Mouse (Mus musculus) forebrain, embryonic 13.5 days (tissue): ENCODE measurements around the gene Slc1a2. TPM values are rescaled to one million over a fixed set of nuclear protein-coding genes. Genes with fewer than 3 reads are reported as not detected.

ENCODE experiments used
- polyA plus RNA-seq: library from polyadenylated mRNA; unstranded; fragments of >200 nt; fragmentation: Nextera tagmentation; extraction: Ambion mirVana; gene quantifications from 2 replicates; pipeline ENCODE4 v1.2.1, GENCODE M21; 2015

Gene Slc1a2
- polyA plus RNA-seq, 1 experiment from 2014 or later = 10.8 TPM

Other genes with a start within 250 kb of the Slc1a2 start
- gene Fjx1, start 206.2 kb upstream of the Slc1a2 start, polyA plus RNA-seq = 24.2 and 25.5 TPM in 2 replicates
- gene Pamr1, start 108.6 kb upstream of the Slc1a2 start, polyA plus RNA-seq = 0.79 and 0.86 TPM in 2 replicates
- 1.2 and 1.6 TPM in 2 replicates for gene Cd44, start 243.0 kb downstream of the Slc1a2 start, polyA plus RNA-seq